Comparison of ENCODE assay signal across 25 mouse cellular contexts in genomic region chr5:25554210-25554609, GRCm38 (mm10). TPM values are rescaled to one million over a fixed set of nuclear protein-coding genes. Genes with fewer than 3 reads are reported as not detected.
A peak's percentile ranks its signal among the peaks of the same experiment; 100 is the strongest.
DNase-seq lines count a peak whose midpoint lies in the region; ATAC-seq and TF ChIP-seq lines count a peak whose summit lies in the region.
"Had no signal": no experiment of that assay in that cellular context is flagged by ENCODE, and none has a peak within 500 bp of the region (broad histone marks: within the 10 kb centered on the region; RNA-seq: fewer than 3 reads in every experiment).

No protein-coding gene starts in this region.

- H3K4me1 ChIP-seq in heart, embryonic 11.5 days (ENCODE audit: control insufficient read depth, insufficient read depth, low read length), result no peaks in the 10 kb centered on the region
- H3K4me1 ChIP-seq in ES-E14 (ENCODE audit: control insufficient read depth in 2 of 2, insufficient read depth in 2 of 2, low read length in 2 of 2, poor library complexity in 1 of 2), result peaks cover 14 to 18% of the 10 kb centered on the region in 2 experiments
- H3K4me1 ChIP-seq in intestine, postnatal 0 days (replicated peaks; ENCODE audit: control insufficient read depth, insufficient read depth, low read length), result no peaks in the 10 kb centered on the region
- H3K4me1 ChIP-seq: embryonic facial prominence, embryonic 10.5 days; embryonic facial prominence, embryonic 12.5 days; forebrain, embryonic 13.5 days; forebrain, embryonic 15.5 days had no signal

- in situ Hi-C loops in ES-E14 (cut with MboI; ENCODE audit: low sequenced_read_pairs in 2 of 2, unreplicated experiment in 2 of 2), result no loop called here

- H3K27ac ChIP-seq in heart, embryonic 11.5 days (ENCODE audit: low read depth, low read length), result no peak overlapping the region
- H3K27ac ChIP-seq in ES-E14 (ENCODE audit: insufficient read depth, low read depth, low read length, poor library complexity, severe bottlenecking), result peak overlapping the region; percentile 92
- no peak overlapping the region for H3K27ac ChIP-seq in intestine, postnatal 0 days (ENCODE audit: low read depth, low read length)
- H3K27ac ChIP-seq: embryonic facial prominence, embryonic 10.5 days; embryonic facial prominence, embryonic 12.5 days; forebrain, embryonic 13.5 days; forebrain, embryonic 15.5 days had no signal

- H3K36me3 ChIP-seq in heart, embryonic 11.5 days (ENCODE audit: control insufficient read depth, insufficient read depth, low read length), result no peaks in the 10 kb centered on the region
- H3K36me3 ChIP-seq in ES-E14 (ENCODE audit: control insufficient read depth, insufficient read depth, low read length, poor library complexity, severe bottlenecking), result no peaks in the 10 kb centered on the region
- no peaks in the 10 kb centered on the region for H3K36me3 ChIP-seq in intestine, postnatal 0 days (ENCODE audit: control insufficient read depth, insufficient read depth)
- H3K36me3 ChIP-seq: embryonic facial prominence, embryonic 10.5 days; embryonic facial prominence, embryonic 12.5 days; forebrain, embryonic 15.5 days had no signal

- H3K4me2 ChIP-seq in heart, embryonic 11.5 days, result no peak overlapping the region
- H3K4me2 ChIP-seq in intestine, postnatal 0 days (replicated peaks; ENCODE audit: low read depth), result no peak overlapping the region
- H3K4me2 ChIP-seq: embryonic facial prominence, embryonic 12.5 days; forebrain, embryonic 13.5 days; forebrain, embryonic 15.5 days had no signal

- H3K9me3 ChIP-seq in heart, embryonic 11.5 days (replicated peaks; ENCODE audit: control insufficient read depth, low read length), result no peaks in the 10 kb centered on the region
- H3K9me3 ChIP-seq in ES-E14 (ENCODE audit: control insufficient read depth, insufficient read depth, low read depth, low read length), result no peaks in the 10 kb centered on the region
- no peaks in the 10 kb centered on the region for H3K9me3 ChIP-seq in intestine, postnatal 0 days (ENCODE audit: control insufficient read depth)
- H3K9me3 ChIP-seq: embryonic facial prominence, embryonic 10.5 days; embryonic facial prominence, embryonic 12.5 days; forebrain, embryonic 13.5 days; forebrain, embryonic 15.5 days had no signal

- ATAC-seq in heart, embryonic 11.5 days (replicated peaks; ENCODE audit: insufficient number of reproducible peaks, low FRiP score, low TSS enrichment), result no peak
- no peak for ATAC-seq in intestine, postnatal 0 days
- ATAC-seq: CD4-positive, CD25-positive, alpha-beta regulatory T cell, adult 4 months; forebrain, embryonic 13.5 days; forebrain, embryonic 15.5 days; forebrain, postnatal 0 days had no signal

- no peak overlapping the region for H3K4me3 ChIP-seq in heart, embryonic 11.5 days (ENCODE audit: low read depth, low read length)
- H3K4me3 ChIP-seq in ES-E14 (ENCODE audit: insufficient read depth in 1 of 2, low read depth in 1 of 2, low read length in 2 of 2, poor library complexity in 1 of 2, severe bottlenecking in 1 of 2), result peak overlapping the region in 1 of 2 experiments; percentile 4; a peak in 1 of 4 replicates
- no peak overlapping the region for H3K4me3 ChIP-seq in intestine, postnatal 0 days (ENCODE audit: low read depth, low read length)
- H3K4me3 ChIP-seq: embryonic facial prominence, embryonic 10.5 days; embryonic facial prominence, embryonic 12.5 days; forebrain, embryonic 13.5 days; forebrain, embryonic 15.5 days had no signal

- DNase-seq in heart, adult 11 months, result peak; percentile 37
- DNase-seq in ES-E14 (ENCODE audit: low read depth, low spot score) (no peak), ZHBTc4 (ENCODE audit: low read depth, low spot score) (peak; percentile 39)
- DNase-seq in adrenal gland, postnatal 25 days, result no peak
- DNase-seq: adrenal gland, adult 2 months; adrenal gland, postnatal 10 days; adrenal gland, postnatal 36 days; B cell, adult 2 months; cerebellum, adult 11-12 months; cerebellum, adult 2 months; cerebellum, adult 9-10 months; cerebellum, postnatal 10 days; cerebellum, postnatal 25 days; forebrain, postnatal 0 days had no signal

- no peak overlapping the region for H3K9ac ChIP-seq in heart, embryonic 11.5 days (ENCODE audit: low read depth, low read length)
- 0 out of 2 replicates have a peak overlapping the region, but pooled peaks have one; percentile 31 for H3K9ac ChIP-seq in ES-E14 (ENCODE audit: insufficient read depth, low read depth, low read length, poor library complexity, severe bottlenecking)
- no peak overlapping the region for H3K9ac ChIP-seq in intestine, postnatal 0 days (ENCODE audit: low read depth, low read length)
- H3K9ac ChIP-seq: embryonic facial prominence, embryonic 12.5 days; forebrain, embryonic 13.5 days; forebrain, embryonic 15.5 days; forebrain, postnatal 0 days had no signal

- 74% methylated on average over 1 of the region's 1 CpGs for WGBS in heart, embryonic 11.5 days (ENCODE audit: insufficient replicate concordance)
- WGBS in intestine, postnatal 0 days, result 86% methylated on average over 1 of the region's 1 CpGs

- H3K27me3 ChIP-seq in heart, embryonic 11.5 days (ENCODE audit: control insufficient read depth, insufficient read depth, low read length), result no peaks in the 10 kb centered on the region
- H3K27me3 ChIP-seq in intestine, postnatal 0 days (replicated peaks; ENCODE audit: control insufficient read depth, insufficient read depth, low read length), result no peaks in the 10 kb centered on the region
- H3K27me3 ChIP-seq: CH12.LX; embryonic facial prominence, embryonic 12.5 days; forebrain, embryonic 13.5 days; forebrain, embryonic 15.5 days had no signal

- no peak for TF ChIP-seq CTCF in intestine, postnatal 0 days (IDR thresholded peaks at IDR 0.05; ENCODE audit: low read depth)

TF ChIP-seq in ES-E14, 5 proteins besides CTCF, POLR2A, EP300 and RAD21:
- TF ChIP-seq MAFK (IDR thresholded peaks at IDR 0.05; ENCODE audit: insufficient read depth, low read depth, low read length), result no peak
- TF ChIP-seq ZC3H11A (IDR thresholded peaks at IDR 0.05; ENCODE audit: borderline replicate concordance, low read depth, low read length), result no peak
- no peak for TF ChIP-seq ZNF384 (IDR thresholded peaks at IDR 0.05; ENCODE audit: low read depth, low read length)
- no peak for TF ChIP-seq HCFC1 (IDR thresholded peaks at IDR 0.05; ENCODE audit: borderline replicate concordance, insufficient read depth, low read length)
- no peak for TF ChIP-seq CHD2 (IDR thresholded peaks at IDR 0.05; ENCODE audit: low read depth, low read length)
TF ChIP-seq in ES-E14: peak in this region for 0.

RNA-seq across cellular contexts. Expression of gene Cct8l1, which starts 38.3 kb away (rescaled TPM):
- polyA plus RNA-seq in heart, embryonic 11.5 days (2014; fragmentation: Nextera tagmentation; extraction: Ambion mirVana), result not detected in 2 replicates
- total RNA-seq in ES-E14 (2012; rRNA removed), result 0.21 and 0.22 TPM in 2 replicates
- total RNA-seq in adrenal gland, postnatal 25 days (2021), result not detected in 2 replicates
- 0.09 and 0.26 TPM in 2 replicates for polyA plus RNA-seq in intestine, postnatal 0 days (2015; fragmentation: Nextera tagmentation; extraction: Ambion mirVana)
- total RNA-seq: adrenal gland, adult 2 months; adrenal gland, postnatal 10 days; CH12.LX; forebrain, postnatal 0 days; MEL had no signal
- polyA plus RNA-seq: adrenal gland, adult 2 months; CD4-positive, CD25-positive, alpha-beta regulatory T cell, adult 4 months; embryonic facial prominence, embryonic 12.5 days; embryonic facial prominence, embryonic 14.5 days; forebrain, embryonic 11.5 days; forebrain, embryonic 13.5 days; forebrain, embryonic 15.5 days; forebrain, postnatal 0 days had no signal

RNA-seq across cellular contexts. Expression of gene Kmt2c, which starts 55.6 kb away (rescaled TPM):
- polyA plus RNA-seq in heart, embryonic 11.5 days (2014; fragmentation: Nextera tagmentation; extraction: Ambion mirVana), result 9.8 and 12.9 TPM in 2 replicates
- 50.6 and 56.7 TPM in 2 replicates for total RNA-seq in ES-E14 (2012; rRNA removed)
- 61.9 and 69.2 TPM in 2 replicates for total RNA-seq in adrenal gland, postnatal 25 days (2021)
- polyA plus RNA-seq in intestine, postnatal 0 days (2015; fragmentation: Nextera tagmentation; extraction: Ambion mirVana), result 7.0 and 7.7 TPM in 2 replicates

Comparison
In these comparisons a context has a peak if more than half of its experiments do, and no peak if none do; other contexts are left out.
1. DNase-seq: peak in heart, adult 11 months (single experiment) and ZHBTc4 (single experiment); none in ES-E14 (single experiment) and adrenal gland, postnatal 25 days (single experiment).